Mouse (Mus musculus) erythroblast, adult 5-6 weeks (primary cell): ENCODE data around the gene Msh3. TPM values are rescaled to one million over a fixed set of nuclear protein-coding genes. Genes with fewer than 3 reads are reported as not detected.

ENCODE experiments used
- total RNA-seq, 2 experiments: library from RNA; stranded (forward) in 1 of 2; stranded (reverse) in 1 of 2; fragments of 150-400 nt in 1 of 2; fragments of 200-764, 138-1000 nt in 1 of 2; gene quantifications; 2 replicates each; pipeline versions ENCODE4 v1.2.3 to v1.2.4; 2015 to 2017; ENCODE audit warnings: low replicate concordance in 2 of 2

Msh3 gene
- total RNA-seq, 2 experiments from 2014 or later = 8.5 to 12.7 TPM

Other genes with a start within 250 kb of the Msh3 start
- 1.3 TPM in 1 of 2 replicates, not detected in the other for gene Rasgrf2, start 223.3 kb downstream of the Msh3 start, total RNA-seq (2015; ENCODE audit: low replicate concordance)
- not detected in 2 replicates for gene Rasgrf2, start 223.3 kb downstream of the Msh3 start, total RNA-seq (2017; ENCODE audit: low replicate concordance)
- gene Gm20379, start 49.0 kb downstream of the Msh3 start, total RNA-seq (2015; ENCODE audit: low replicate concordance) = not detected in 2 replicates
- not detected in 2 replicates for gene Gm20379, start 49.0 kb downstream of the Msh3 start, total RNA-seq (2017; ENCODE audit: low replicate concordance)
- gene Dhfr, start 277 bp downstream of the Msh3 start, total RNA-seq (2015; ENCODE audit: low replicate concordance) = 6.1 and 8.8 TPM in 2 replicates
- 7.1 TPM in 2 replicates for gene Dhfr, start 277 bp downstream of the Msh3 start, total RNA-seq (2017; ENCODE audit: low replicate concordance)
- not detected in 2 replicates for gene Ankrd34b, start 70.9 kb upstream of the Msh3 start, total RNA-seq (2015; ENCODE audit: low replicate concordance)
- gene Ankrd34b, start 70.9 kb upstream of the Msh3 start, total RNA-seq (2017; ENCODE audit: low replicate concordance) = not detected in 2 replicates
- 2.5 TPM in 1 of 2 replicates, not detected in the other for gene Fam151b, start 129.0 kb upstream of the Msh3 start, total RNA-seq (2015; ENCODE audit: low replicate concordance)
- 0.85 and 4.2 TPM in 2 replicates for gene Fam151b, start 129.0 kb upstream of the Msh3 start, total RNA-seq (2017; ENCODE audit: low replicate concordance)
- 0.96 and 5.0 TPM in 2 replicates for gene Zfyve16, start 175.9 kb upstream of the Msh3 start, total RNA-seq (2015; ENCODE audit: low replicate concordance)
- 3.2 and 4.6 TPM in 2 replicates for gene Zfyve16, start 175.9 kb upstream of the Msh3 start, total RNA-seq (2017; ENCODE audit: low replicate concordance)
- gene Spz1, start 221.2 kb upstream of the Msh3 start, total RNA-seq (2015; ENCODE audit: low replicate concordance) = not detected in 2 replicates
- not detected in 2 replicates for gene Spz1, start 221.2 kb upstream of the Msh3 start, total RNA-seq (2017; ENCODE audit: low replicate concordance)